Mouse (Mus musculus): ENCODE data around the gene Sowaha. TPM values are rescaled to one million over a fixed set of nuclear protein-coding genes. Genes with fewer than 3 reads are reported as not detected.

The Sowaha gene
- polyA plus RNA-seq, 1 experiment from 2014 or later = 0.58 TPM

GRCm38 (mm10) chr11:53507098-53507805 lies 27.2 kb upstream of the Sowaha start:
- ATAC-seq (ENCODE audit: insufficient read depth, low FRiP score) = no peak
- WGBS = 78% methylated on average over 9 of the region's 9 CpGs
- Histone ChIP-seq H3K9ac (ENCODE audit: low read length) (no peak overlapping the region), H3K27me3 (ENCODE audit: control insufficient read depth, insufficient read depth, low read length) (no peaks in the 10 kb centered on the region), H3K36me3 (ENCODE audit: control insufficient read depth, insufficient read depth, low read length) (no peaks in the 10 kb centered on the region), H3K4me3 (replicated peaks; ENCODE audit: low read length) (no peak overlapping the region), H3K4me2 (ENCODE audit: low read depth, low read length) (no peak overlapping the region), H3K4me1 (ENCODE audit: control insufficient read depth, insufficient read depth, low read length) (no peaks in the 10 kb centered on the region), H3K27ac (ENCODE audit: low read length) (no peak overlapping the region), H3K9me3 (replicated peaks; ENCODE audit: control insufficient read depth, low read length) (no peaks in the 10 kb centered on the region)

GRCm38 (mm10) chr11:53505026-53505663 lies 25.1 kb upstream of the Sowaha start:
- 78% methylated on average over 5 of the region's 5 CpGs for WGBS
- Histone ChIP-seq H3K4me2 (ENCODE audit: low read depth, low read length) (no peak overlapping the region), H3K4me1 (ENCODE audit: control insufficient read depth, insufficient read depth, low read length) (peaks cover 4% of the 10 kb centered on the region), H3K27ac (ENCODE audit: low read length) (no peak overlapping the region), H3K4me3 (replicated peaks; ENCODE audit: low read length) (no peak overlapping the region), H3K9me3 (replicated peaks; ENCODE audit: control insufficient read depth, low read length) (no peaks in the 10 kb centered on the region), H3K36me3 (ENCODE audit: control insufficient read depth, insufficient read depth, low read length) (no peaks in the 10 kb centered on the region), H3K9ac (ENCODE audit: low read length) (no peak overlapping the region), H3K27me3 (ENCODE audit: control insufficient read depth, insufficient read depth, low read length) (no peaks in the 10 kb centered on the region)
- no peak for ATAC-seq (ENCODE audit: insufficient read depth, low FRiP score)

- no peak overlapping the region for H3K4me3 ChIP-seq (replicated peaks; ENCODE audit: low read length)
- no peak overlapping the region for H3K27ac ChIP-seq (ENCODE audit: low read length)
- H3K4me1 ChIP-seq (ENCODE audit: control insufficient read depth, insufficient read depth, low read length) = peaks cover 4% of the 10 kb centered on the region
- no peaks in the 10 kb centered on the region for H3K36me3 ChIP-seq (ENCODE audit: control insufficient read depth, insufficient read depth, low read length)
- H3K9ac ChIP-seq (ENCODE audit: low read length) = no peak overlapping the region
- no peaks in the 10 kb centered on the region for H3K9me3 ChIP-seq (replicated peaks; ENCODE audit: control insufficient read depth, low read length)
- ATAC-seq (ENCODE audit: insufficient read depth, low FRiP score) = no peak
- no peak overlapping the region for H3K4me2 ChIP-seq (ENCODE audit: low read depth, low read length)
- 86% methylated on average over 8 of the region's 8 CpGs for WGBS
- H3K27me3 ChIP-seq (ENCODE audit: control insufficient read depth, insufficient read depth, low read length) = no peaks in the 10 kb centered on the region
These were observed 24.3 kb upstream of the Sowaha start for GRCm38 (mm10) chr11:53504376-53504775.

- Histone ChIP-seq H3K9me3 (replicated peaks; ENCODE audit: control insufficient read depth, low read length) (no peaks in the 10 kb centered on the region), H3K4me2 (ENCODE audit: low read depth, low read length) (no peak overlapping the region), H3K4me3 (replicated peaks; ENCODE audit: low read length) (no peak overlapping the region), H3K9ac (ENCODE audit: low read length) (no peak overlapping the region), H3K36me3 (ENCODE audit: control insufficient read depth, insufficient read depth, low read length) (no peaks in the 10 kb centered on the region), H3K4me1 (ENCODE audit: control insufficient read depth, insufficient read depth, low read length) (peaks cover 4% of the 10 kb centered on the region), H3K27ac (ENCODE audit: low read length) (no peak overlapping the region), H3K27me3 (ENCODE audit: control insufficient read depth, insufficient read depth, low read length) (no peaks in the 10 kb centered on the region)
- no peak for ATAC-seq (ENCODE audit: insufficient read depth, low FRiP score)
- 73% methylated on average over 5 of the region's 5 CpGs for WGBS
These were observed 23.7 kb upstream of the Sowaha start for GRCm38 (mm10) chr11:53503738-53504137.

GRCm38 (mm10) chr11:53502039-53502765 lies 22.1 kb upstream of the Sowaha start:
- H3K4me2 ChIP-seq (ENCODE audit: low read depth, low read length) = no peak overlapping the region
- WGBS = 79% methylated on average over 8 of the region's 8 CpGs
- H3K4me3 ChIP-seq (replicated peaks; ENCODE audit: low read length) = no peak overlapping the region

GRCm38 (mm10) chr11:53500569-53500968 lies 20.5 kb upstream of the Sowaha start:
- H3K4me1 ChIP-seq (ENCODE audit: control insufficient read depth, insufficient read depth, low read length) = peaks cover 4% of the 10 kb centered on the region
- 8% methylated on average over 11 of the region's 11 CpGs for WGBS
- no peaks in the 10 kb centered on the region for H3K27me3 ChIP-seq (ENCODE audit: control insufficient read depth, insufficient read depth, low read length)
- peak; percentile 62 for ATAC-seq (ENCODE audit: insufficient read depth, low FRiP score)
- no peaks in the 10 kb centered on the region for H3K36me3 ChIP-seq (ENCODE audit: control insufficient read depth, insufficient read depth, low read length)
- H3K9me3 ChIP-seq (replicated peaks; ENCODE audit: control insufficient read depth, low read length) = no peaks in the 10 kb centered on the region
- H3K4me3 ChIP-seq (replicated peaks; ENCODE audit: low read length) = no peak overlapping the region
- H3K9ac ChIP-seq (ENCODE audit: low read length) = no peak overlapping the region
- H3K4me2 ChIP-seq (ENCODE audit: low read depth, low read length) = no peak overlapping the region
- no peak overlapping the region for H3K27ac ChIP-seq (ENCODE audit: low read length)

More at GRCm38 (mm10) chr11:53502039-53502765, 22.1 kb upstream of the Sowaha start:
- Histone ChIP-seq H3K4me1 (ENCODE audit: control insufficient read depth, insufficient read depth, low read length) (peaks cover 4% of the 10 kb centered on the region), H3K9ac (ENCODE audit: low read length) (no peak overlapping the region), H3K27ac (ENCODE audit: low read length) (no peak overlapping the region), H3K27me3 (ENCODE audit: control insufficient read depth, insufficient read depth, low read length) (no peaks in the 10 kb centered on the region), H3K36me3 (ENCODE audit: control insufficient read depth, insufficient read depth, low read length) (no peaks in the 10 kb centered on the region), H3K9me3 (replicated peaks; ENCODE audit: control insufficient read depth, low read length) (no peaks in the 10 kb centered on the region)
- ATAC-seq (ENCODE audit: insufficient read depth, low FRiP score) = no peak

- ATAC-seq (ENCODE audit: insufficient read depth, low FRiP score) = no peak
- Histone ChIP-seq H3K9ac (ENCODE audit: low read length) (no peak overlapping the region), H3K27ac (ENCODE audit: low read length) (no peak overlapping the region), H3K27me3 (ENCODE audit: control insufficient read depth, insufficient read depth, low read length) (no peaks in the 10 kb centered on the region), H3K4me1 (ENCODE audit: control insufficient read depth, insufficient read depth, low read length) (peaks cover 4% of the 10 kb centered on the region), H3K9me3 (replicated peaks; ENCODE audit: control insufficient read depth, low read length) (no peaks in the 10 kb centered on the region), H3K4me2 (ENCODE audit: low read depth, low read length) (no peak overlapping the region), H3K4me3 (replicated peaks; ENCODE audit: low read length) (no peak overlapping the region), H3K36me3 (ENCODE audit: control insufficient read depth, insufficient read depth, low read length) (no peaks in the 10 kb centered on the region)
- 74% methylated on average over 6 of the region's 6 CpGs for WGBS
These were observed 16.9 kb upstream of the Sowaha start for GRCm38 (mm10) chr11:53496946-53497345.

- Histone ChIP-seq H3K36me3 (ENCODE audit: control insufficient read depth, insufficient read depth, low read length) (no peaks in the 10 kb centered on the region), H3K9ac (ENCODE audit: low read length) (no peak overlapping the region), H3K27me3 (ENCODE audit: control insufficient read depth, insufficient read depth, low read length) (no peaks in the 10 kb centered on the region), H3K4me2 (ENCODE audit: low read depth, low read length) (no peak overlapping the region), H3K9me3 (replicated peaks; ENCODE audit: control insufficient read depth, low read length) (no peaks in the 10 kb centered on the region), H3K27ac (ENCODE audit: low read length) (no peak overlapping the region), H3K4me3 (replicated peaks; ENCODE audit: low read length) (no peak overlapping the region), H3K4me1 (ENCODE audit: control insufficient read depth, insufficient read depth, low read length) (peaks cover under 1% of the 10 kb centered on the region)
- no peak for ATAC-seq (ENCODE audit: insufficient read depth, low FRiP score)
- 47% methylated on average over 6 of the region's 6 CpGs for WGBS
These were observed 15.3 kb upstream of the Sowaha start for GRCm38 (mm10) chr11:53495417-53495816.

All from stomach, embryonic 16.5 days (tissue).